Mouse (Mus musculus) hindbrain, postnatal 0 days (tissue): ENCODE data around the gene Synpo2l. TPM values are rescaled to one million over a fixed set of nuclear protein-coding genes. Genes with fewer than 3 reads are reported as not detected.

Source experiments
- ATAC-seq: fragments of 200-750 bp; cut with Nextera tagmentation; 2 replicates; pipeline ENCODE4 v1.8.0; 2017; ENCODE audit warnings: mild to moderate bottlenecking, moderate TSS enrichment, moderate library complexity
- DNase-seq: peaks from one replicate; pipeline ENCODE4 v3.0.0-alpha.2; 2015; ENCODE audit warnings: low spot score
- H3K27ac ChIP-seq: fragments of 300-500 bp; sonication (generic); 2 replicates; pipeline ENCODE4 v1.5.1; 2014; ENCODE audit warnings: mild to moderate bottlenecking
- H3K27me3 ChIP-seq: fragments of 300-500 bp; sonication (generic); 2 replicates; pipeline ENCODE4 v1.6.1; 2014; ENCODE audit warnings: low read length, mixed read lengths; ENCODE audit not compliant: insufficient read depth
- H3K36me3 ChIP-seq: fragments of 300-500 bp; sonication (generic); 2 replicates; pipeline ENCODE4 v1.6.1; 2014; ENCODE audit warnings: low read length, mixed read lengths; ENCODE audit not compliant: insufficient read depth
- H3K4me1 ChIP-seq: fragments of 300-500 bp; sonication (generic); 2 replicates; pipeline ENCODE4 v1.6.1; 2014; ENCODE audit warnings: antibody characterized with exemption, low read length, mixed read lengths; ENCODE audit not compliant: insufficient read depth
- H3K4me2 ChIP-seq: fragments of 300-500 bp; sonication (generic); 2 replicates; pipeline ENCODE4 v1.6.1; 2014; ENCODE audit warnings: low read depth, mild to moderate bottlenecking, low read length, moderate library complexity, mixed read lengths
- H3K4me3 ChIP-seq: fragments of 300-500 bp; sonication (generic); 2 replicates; pipeline ENCODE4 v1.5.1; 2014; ENCODE audit warnings: low read length
- H3K9ac ChIP-seq: fragments of 300-500 bp; sonication (generic); replicated peaks from 2 replicates; pipeline ENCODE4 v1.6.1; 2014; ENCODE audit warnings: mild to moderate bottlenecking, low read length, moderate library complexity, mixed read lengths
- H3K9me3 ChIP-seq: fragments of 300-500 bp; sonication (generic); 2 replicates; pipeline ENCODE4 v1.6.1; 2016; ENCODE audit warnings: low read length, mixed read lengths
- CTCF ChIP-seq: IDR thresholded peaks from 2 replicates; pipeline ENCODE4 v1.5.1; 2016; ENCODE audit warnings: antibody characterized with exemption, control low read depth, low read depth
- WGBS: fragments of 180-500 bp; shearing (Covaris S2); extraction: QIAGEN DNeasy Blood & Tissue Kit; methylation state at CpG from one replicate; pipeline ENCODE4 v1.1.7; 2014; 5-methylcytosine and 5-hydroxymethylcytosine counted together
- polyA plus RNA-seq: library from polyadenylated mRNA; unstranded; fragments of >200 nt; fragmentation: Nextera tagmentation; extraction: Ambion mirVana; gene quantifications from 2 replicates; pipeline ENCODE4 v1.2.1, GENCODE M21; 2015
- total RNA-seq: library from RNA; depleted of rRNA; stranded (reverse); fragments of >200 nt; gene quantifications from 2 replicates; pipeline ENCODE4 v1.2.3, GENCODE M21; 2014

Synpo2l gene
- total and polyA plus RNA-seq, 2 experiments from 2014 or later, result 0.20 to 0.52 TPM

DNA sequence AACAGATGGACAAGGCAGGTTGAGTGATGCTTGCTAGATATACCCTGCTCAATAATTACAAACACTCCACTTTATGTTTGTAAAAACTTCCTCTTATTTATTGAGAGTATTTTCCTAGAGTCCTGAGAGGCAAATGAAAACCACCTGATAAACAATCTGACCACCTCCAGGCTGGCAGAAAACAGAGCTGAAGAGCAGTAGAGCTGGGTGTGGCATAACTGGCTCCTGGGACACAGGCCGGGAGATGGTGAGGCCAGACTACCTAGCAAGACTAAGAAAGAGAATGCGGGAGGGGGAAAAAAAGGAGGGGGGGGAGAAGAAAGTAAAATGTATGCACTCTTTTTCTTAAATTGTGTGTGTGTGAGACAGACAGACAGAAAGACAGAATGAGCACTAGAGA, 45.7 kb downstream of the Synpo2l start:
- WGBS, result 72% methylated on average over 2 of the region's 2 CpGs
- DNase-seq, result no peak
- TF ChIP-seq CTCF, result no peak
- ATAC-seq, result no peak
- no peaks in the 10 kb centered on the region for H3K4me1 ChIP-seq
- H3K9me3 ChIP-seq, result no peaks in the 10 kb centered on the region
- no peak overlapping the region for H3K27ac ChIP-seq
- no peak overlapping the region for H3K9ac ChIP-seq
- no peak overlapping the region for H3K4me3 ChIP-seq
- no peaks in the 10 kb centered on the region for H3K36me3 ChIP-seq
- H3K27me3 ChIP-seq, result no peaks in the 10 kb centered on the region
- no peak overlapping the region for H3K4me2 ChIP-seq

DNA sequence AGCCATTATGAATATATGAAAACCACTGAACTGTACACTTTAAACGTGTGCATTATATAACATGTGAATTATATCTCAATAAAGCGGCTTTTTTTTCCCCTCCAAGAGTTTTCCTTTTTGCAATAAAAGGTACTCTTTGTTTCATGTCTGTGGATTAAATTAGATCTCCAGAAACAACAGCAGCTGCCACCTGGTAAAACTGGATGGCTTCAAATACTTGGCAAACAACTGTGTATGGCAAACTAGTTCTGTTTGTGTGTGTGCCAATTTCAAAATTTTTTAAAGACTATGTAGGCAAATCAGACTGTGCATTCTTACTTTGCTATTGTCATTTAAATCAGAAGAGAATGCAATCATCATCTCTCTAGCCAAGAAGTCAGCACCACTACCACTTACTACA, 46.3 kb downstream of the Synpo2l start:
- H3K4me2 ChIP-seq, result no peak overlapping the region
- H3K4me3 ChIP-seq, result no peak overlapping the region
- 71% methylated on average over 2 of the region's 2 CpGs for WGBS
- no peak overlapping the region for H3K27ac ChIP-seq
- H3K9me3 ChIP-seq, result no peaks in the 10 kb centered on the region
- TF ChIP-seq CTCF, result no peak
- no peaks in the 10 kb centered on the region for H3K4me1 ChIP-seq
- ATAC-seq (no peak), DNase-seq (no peak)
- no peaks in the 10 kb centered on the region for H3K36me3 ChIP-seq
- H3K9ac ChIP-seq, result no peak overlapping the region
- H3K27me3 ChIP-seq, result no peaks in the 10 kb centered on the region

DNA sequence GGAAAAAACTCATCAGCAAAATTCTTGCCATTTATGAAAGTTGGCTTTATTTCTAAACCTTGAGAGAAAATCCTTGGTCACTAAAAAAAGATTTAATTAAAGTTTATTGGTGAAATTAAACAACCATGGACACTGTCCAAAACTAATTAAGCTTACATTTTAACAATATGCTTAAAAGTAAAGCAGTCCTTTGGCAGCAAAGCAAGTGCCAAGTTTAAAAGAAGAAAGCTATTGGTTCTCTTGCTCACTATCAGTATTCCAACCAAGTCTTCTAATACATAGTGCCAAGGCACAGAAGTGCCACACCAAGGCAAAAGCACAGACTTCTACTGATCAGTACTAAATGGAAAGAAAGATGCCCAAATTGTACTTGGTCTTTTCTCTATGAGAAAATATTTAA, 49.0 kb downstream of the Synpo2l start:
- no peaks in the 10 kb centered on the region for H3K4me1 ChIP-seq
- no peaks in the 10 kb centered on the region for H3K9me3 ChIP-seq
- ATAC-seq (no peak), DNase-seq (peak; percentile 25)
- H3K27me3 ChIP-seq, result no peaks in the 10 kb centered on the region
- H3K9ac ChIP-seq, result no peak overlapping the region
- H3K4me2 ChIP-seq, result no peak overlapping the region
- H3K4me3 ChIP-seq, result no peak overlapping the region
- H3K27ac ChIP-seq, result peak overlapping the region; percentile 73
- TF ChIP-seq CTCF, result no peak
- H3K36me3 ChIP-seq, result no peaks in the 10 kb centered on the region

DNA sequence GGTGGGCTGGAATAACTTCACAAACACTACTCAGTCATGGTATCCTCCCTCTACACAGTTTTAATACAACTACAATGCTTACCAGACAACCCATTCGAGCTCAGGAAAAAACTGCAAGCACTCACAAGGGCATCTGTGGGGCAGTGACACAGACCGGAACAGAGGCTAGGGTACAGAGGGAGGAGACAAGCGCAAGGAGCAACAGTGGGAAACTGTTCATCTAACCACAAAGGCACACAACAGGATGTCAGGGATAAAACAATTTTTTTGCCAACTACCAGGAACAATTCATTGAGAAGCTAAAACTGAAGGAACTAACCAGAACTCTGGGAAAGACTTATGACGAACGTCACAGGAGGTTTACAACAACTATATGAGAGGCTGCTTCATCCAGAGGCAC, 49.9 kb downstream of the Synpo2l start:
- Histone ChIP-seq H3K4me1 (no peaks in the 10 kb centered on the region), H3K9ac (no peak overlapping the region), H3K4me3 (no peak overlapping the region), H3K4me2 (no peak overlapping the region), H3K27me3 (no peaks in the 10 kb centered on the region), H3K36me3 (no peaks in the 10 kb centered on the region), H3K9me3 (no peaks in the 10 kb centered on the region), H3K27ac (peak overlapping the region; percentile 73; the same call in 1 of the 2 replicates)
- DNase-seq (no peak), ATAC-seq (no peak)
- 66% methylated on average over 5 of the region's 5 CpGs for WGBS
- no peak for TF ChIP-seq CTCF

DNA sequence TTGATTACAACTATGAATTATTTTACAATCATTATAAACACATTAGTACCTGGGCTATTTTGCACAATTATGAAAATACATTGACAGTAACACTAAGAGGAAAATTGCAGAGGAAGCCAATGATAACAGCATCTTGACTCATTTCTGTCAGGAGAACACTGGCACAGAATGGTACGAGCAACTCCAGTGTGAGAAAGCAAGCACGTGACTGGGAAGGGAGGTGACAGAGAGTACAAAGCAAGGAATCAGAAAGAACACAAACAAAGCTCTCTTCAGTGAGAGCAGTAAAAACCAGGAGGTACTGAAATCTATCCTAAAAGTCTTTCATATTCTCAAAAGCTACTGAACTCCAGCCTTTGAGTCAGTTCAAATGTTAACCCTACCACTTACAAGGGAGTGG, 51.7 kb downstream of the Synpo2l start:
- Histone ChIP-seq H3K27me3 (no peaks in the 10 kb centered on the region), H3K4me1 (no peaks in the 10 kb centered on the region), H3K9ac (no peak overlapping the region), H3K4me3 (no peak overlapping the region), H3K36me3 (no peaks in the 10 kb centered on the region), H3K9me3 (no peaks in the 10 kb centered on the region), H3K27ac (no peak overlapping the region), H3K4me2 (no peak overlapping the region)
- ATAC-seq (no peak), DNase-seq (no peak)
- 35% methylated on average over 2 of the region's 2 CpGs for WGBS
- no peak for TF ChIP-seq CTCF

DNA sequence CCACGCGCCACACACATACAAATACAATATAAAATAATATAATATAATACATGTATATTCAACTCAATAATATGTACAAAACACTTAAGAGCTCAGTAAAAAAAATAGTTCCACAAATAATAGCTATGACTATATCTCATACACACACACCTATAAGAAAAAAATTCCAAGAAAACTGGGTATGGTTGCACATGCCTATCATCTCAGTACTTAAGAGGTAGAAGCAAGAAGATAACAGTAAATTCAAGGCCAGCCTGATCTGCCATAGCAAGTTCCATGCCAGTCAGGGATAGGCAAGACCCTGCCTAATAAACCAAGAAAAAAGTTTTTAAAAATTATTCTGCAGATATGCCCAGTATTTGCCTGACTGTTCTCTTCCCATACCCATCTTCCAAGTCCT, 53.1 kb downstream of the Synpo2l start:
- Histone ChIP-seq H3K4me3 (no peak overlapping the region), H3K4me2 (no peak overlapping the region), H3K36me3 (no peaks in the 10 kb centered on the region), H3K4me1 (no peaks in the 10 kb centered on the region), H3K27me3 (no peaks in the 10 kb centered on the region), H3K9ac (no peak overlapping the region), H3K9me3 (no peaks in the 10 kb centered on the region), H3K27ac (no peak overlapping the region)
- no peak for TF ChIP-seq CTCF
- 100% methylated on average over 2 of the region's 2 CpGs for WGBS
- no peak for DNase-seq
- no peak for ATAC-seq

DNA sequence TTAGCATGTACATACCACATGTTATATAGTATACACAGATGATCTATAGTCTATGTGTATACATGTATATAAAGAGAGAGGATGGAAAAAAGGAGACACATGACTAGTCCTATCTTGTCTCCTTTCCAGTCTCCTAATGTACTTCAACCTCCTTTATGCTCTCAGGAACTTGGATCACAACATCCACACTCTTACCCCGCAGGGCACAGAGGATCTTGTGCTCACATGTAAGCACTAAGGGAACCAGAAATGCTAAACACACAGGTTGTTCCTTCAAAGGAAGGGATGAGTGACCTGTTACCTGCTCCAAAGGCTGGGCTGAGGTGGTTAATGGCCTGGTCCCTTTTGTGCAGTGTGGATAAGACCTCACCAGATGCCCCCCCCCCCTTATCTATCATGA, 55.3 kb downstream of the Synpo2l start:
- Histone ChIP-seq H3K9me3 (no peaks in the 10 kb centered on the region), H3K27me3 (no peaks in the 10 kb centered on the region), H3K36me3 (no peaks in the 10 kb centered on the region), H3K4me3 (no peak overlapping the region), H3K27ac (no peak overlapping the region), H3K9ac (no peak overlapping the region), H3K4me1 (no peaks in the 10 kb centered on the region), H3K4me2 (no peak overlapping the region)
- TF ChIP-seq CTCF, result no peak
- 100% methylated on average over 1 of the region's 1 CpGs for WGBS
- DNase-seq (no peak), ATAC-seq (no peak)

DNA sequence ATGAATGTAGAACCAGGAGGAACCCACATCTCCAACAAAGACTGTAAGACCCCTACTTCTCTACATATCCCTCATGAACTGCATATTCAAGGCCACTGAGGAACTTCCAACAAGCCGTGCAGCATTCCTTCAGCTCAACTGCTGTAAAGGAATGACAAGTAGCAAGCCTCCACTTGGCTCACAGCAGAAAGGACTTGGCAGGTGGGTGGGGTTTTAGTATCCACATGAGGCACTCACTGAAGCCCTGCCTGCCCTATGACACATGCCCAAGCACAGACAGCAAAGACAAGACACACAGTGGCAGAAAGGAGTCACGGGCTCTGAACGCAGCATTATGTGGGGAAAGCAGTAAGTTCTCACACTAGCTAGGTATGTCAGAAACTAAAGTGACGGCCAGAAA, 58.0 kb downstream of the Synpo2l start:
- no peak for TF ChIP-seq CTCF
- H3K4me1 ChIP-seq, result no peaks in the 10 kb centered on the region
- no peak overlapping the region for H3K9ac ChIP-seq
- 78% methylated on average over 4 of the region's 4 CpGs for WGBS
- ATAC-seq, result no peak
- H3K9me3 ChIP-seq, result no peaks in the 10 kb centered on the region
- H3K27me3 ChIP-seq, result no peaks in the 10 kb centered on the region
- no peak for DNase-seq
- H3K36me3 ChIP-seq, result 0 out of 2 replicates have a peak, but pooled peaks cover 3% of the 10 kb centered on the region
- 0 out of 2 replicates have a peak overlapping the region, but pooled peaks have one; percentile 4 for H3K27ac ChIP-seq
- no peak overlapping the region for H3K4me3 ChIP-seq
- H3K4me2 ChIP-seq, result no peak overlapping the region
